Mouse (Mus musculus): ENCODE measurements around the gene 1810013L24Rik.

- TF ChIP-seq CTCF (IDR thresholded peaks at IDR 0.05; ENCODE audit: low read depth, low read length): no peak
- TF ChIP-seq POLR2A (IDR thresholded peaks at IDR 0.05; ENCODE audit: extremely low read depth, insufficient read depth, low read length): no peak
Measured at GRCm38 (mm10) chr16:8840557-8840956, 10.7 kb downstream of the 1810013L24Rik start.

All from liver, adult 2 months (tissue).